Mouse (Mus musculus) G1E-ER4 (cell line): Measurements from ENCODE around the gene Itpr1. TPM values are rescaled to one million over a fixed set of nuclear protein-coding genes. Genes with fewer than 3 reads are reported as not detected.

Experiments
- GATA1 ChIP-seq: IDR thresholded peaks from one replicate; pipeline ENCODE4 v1.8.0; 2012; ENCODE audit warnings: low read length, inconsistent platforms
- polyA plus RNA-seq: library from polyadenylated mRNA; stranded (reverse); fragments of >175 nt; gene quantifications from 2 replicates; pipeline ENCODE4 v1.2.3, GENCODE M21; 2012

Gene Itpr1
- polyA plus RNA-seq, 1 experiment = 6.0 TPM

DNA sequence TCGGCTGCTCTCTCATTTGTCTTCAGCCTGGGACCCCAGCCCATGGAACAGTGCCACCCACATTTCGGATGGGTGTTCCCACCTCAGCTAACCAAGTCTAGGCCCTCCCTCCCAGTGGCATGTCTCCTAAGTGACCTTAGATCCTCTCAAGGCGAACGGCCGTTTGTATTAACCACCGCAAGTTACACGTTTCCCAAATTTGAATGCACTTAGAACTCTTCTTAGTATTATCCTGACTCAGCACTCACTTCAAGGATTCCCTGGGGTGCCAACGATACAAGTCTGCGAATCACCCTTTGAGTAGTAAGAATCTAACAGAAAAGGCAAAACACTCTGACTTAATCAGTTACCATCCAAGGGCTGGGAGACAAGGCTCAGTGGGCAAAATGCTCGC is 311.7 kb downstream of the Itpr1 start:
- no peak for TF ChIP-seq GATA1

DNA sequence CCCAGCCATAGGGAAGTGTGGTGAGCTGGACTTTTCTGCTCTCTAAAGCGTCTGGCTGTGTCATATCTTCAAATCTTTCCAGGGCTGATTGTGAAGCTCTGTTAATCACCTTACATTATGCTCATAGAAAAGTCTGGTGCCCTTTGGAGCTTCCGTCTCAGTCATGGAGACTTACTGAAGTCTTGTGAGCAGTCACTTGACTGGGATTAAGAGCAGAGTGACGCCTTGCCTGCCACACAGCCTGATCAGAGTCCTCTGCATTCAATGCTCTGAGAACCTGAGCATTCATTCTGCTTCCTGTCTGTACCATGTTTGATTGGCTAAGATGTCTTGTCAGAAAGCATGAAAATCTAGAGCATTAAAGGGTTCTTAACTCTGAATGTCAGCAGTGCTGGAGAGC is 314.7 kb downstream of the Itpr1 start:
- TF ChIP-seq GATA1 = no peak

DNA sequence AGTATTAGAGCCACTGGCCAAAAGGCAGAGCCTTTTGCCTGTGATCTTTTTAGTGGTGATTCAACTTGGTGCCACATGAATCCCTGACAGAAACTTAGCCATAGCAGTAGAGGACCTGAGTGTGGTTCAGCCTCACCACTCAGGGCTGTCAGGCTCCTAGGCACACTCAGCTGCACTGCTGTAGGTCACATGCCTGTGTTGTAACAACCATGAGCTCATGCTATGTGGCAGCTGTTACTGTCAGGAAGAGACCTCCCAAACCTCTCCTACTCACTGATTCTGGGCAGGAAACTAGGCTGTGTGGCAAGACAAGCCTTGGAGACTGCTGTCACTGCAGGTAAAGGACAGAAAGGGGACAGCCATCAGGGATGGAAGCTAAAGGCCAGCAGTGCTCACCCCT is 315.1 kb downstream of the Itpr1 start:
- no peak for TF ChIP-seq GATA1

DNA sequence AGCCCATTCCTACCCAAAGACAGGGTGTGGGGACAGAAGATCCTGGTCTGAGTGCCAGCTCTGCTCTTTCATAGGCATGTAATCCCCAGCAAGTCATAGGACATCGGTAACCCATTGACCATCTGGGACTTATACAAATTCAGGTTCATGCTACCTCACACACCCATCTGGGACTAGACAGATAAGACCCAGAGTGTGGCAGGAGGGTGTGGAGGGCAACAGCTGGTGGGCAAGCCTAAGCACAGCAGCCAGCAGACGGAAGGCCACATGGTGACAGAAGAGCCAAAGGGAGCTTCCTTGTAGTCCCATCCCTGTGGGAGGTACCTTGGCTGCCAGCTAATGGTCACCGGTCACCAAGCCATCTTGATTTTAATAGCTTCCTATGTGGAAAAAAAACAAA is 316.3 kb downstream of the Itpr1 start:
- TF ChIP-seq GATA1 = no peak

DNA sequence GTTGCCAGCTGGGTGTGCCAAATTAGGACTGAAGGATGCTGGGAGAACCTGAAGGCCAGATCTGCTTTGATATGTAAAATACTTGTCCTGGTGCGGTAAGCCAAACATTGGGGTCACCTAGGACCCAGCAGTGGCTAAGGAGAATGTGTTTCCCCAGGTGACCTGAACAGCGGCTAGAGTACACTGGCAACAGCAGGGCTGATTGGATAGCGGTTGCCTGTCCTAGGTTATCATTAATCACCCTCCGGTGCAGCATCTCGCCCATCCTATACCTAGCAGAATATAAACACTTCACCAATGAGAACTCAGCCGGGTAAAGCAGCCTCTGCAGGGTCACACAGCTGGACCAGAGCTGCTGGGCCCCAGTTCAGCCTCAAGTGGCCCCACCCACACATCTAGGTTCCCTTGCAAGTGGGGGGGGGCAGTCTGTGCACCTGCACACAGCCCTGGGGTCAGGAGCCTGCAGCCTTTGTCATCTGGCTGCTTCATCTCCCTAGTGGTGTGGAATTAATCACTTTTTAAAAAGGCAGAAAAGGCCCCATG is 318.0 kb downstream of the Itpr1 start:
- TF ChIP-seq GATA1 = no peak

DNA sequence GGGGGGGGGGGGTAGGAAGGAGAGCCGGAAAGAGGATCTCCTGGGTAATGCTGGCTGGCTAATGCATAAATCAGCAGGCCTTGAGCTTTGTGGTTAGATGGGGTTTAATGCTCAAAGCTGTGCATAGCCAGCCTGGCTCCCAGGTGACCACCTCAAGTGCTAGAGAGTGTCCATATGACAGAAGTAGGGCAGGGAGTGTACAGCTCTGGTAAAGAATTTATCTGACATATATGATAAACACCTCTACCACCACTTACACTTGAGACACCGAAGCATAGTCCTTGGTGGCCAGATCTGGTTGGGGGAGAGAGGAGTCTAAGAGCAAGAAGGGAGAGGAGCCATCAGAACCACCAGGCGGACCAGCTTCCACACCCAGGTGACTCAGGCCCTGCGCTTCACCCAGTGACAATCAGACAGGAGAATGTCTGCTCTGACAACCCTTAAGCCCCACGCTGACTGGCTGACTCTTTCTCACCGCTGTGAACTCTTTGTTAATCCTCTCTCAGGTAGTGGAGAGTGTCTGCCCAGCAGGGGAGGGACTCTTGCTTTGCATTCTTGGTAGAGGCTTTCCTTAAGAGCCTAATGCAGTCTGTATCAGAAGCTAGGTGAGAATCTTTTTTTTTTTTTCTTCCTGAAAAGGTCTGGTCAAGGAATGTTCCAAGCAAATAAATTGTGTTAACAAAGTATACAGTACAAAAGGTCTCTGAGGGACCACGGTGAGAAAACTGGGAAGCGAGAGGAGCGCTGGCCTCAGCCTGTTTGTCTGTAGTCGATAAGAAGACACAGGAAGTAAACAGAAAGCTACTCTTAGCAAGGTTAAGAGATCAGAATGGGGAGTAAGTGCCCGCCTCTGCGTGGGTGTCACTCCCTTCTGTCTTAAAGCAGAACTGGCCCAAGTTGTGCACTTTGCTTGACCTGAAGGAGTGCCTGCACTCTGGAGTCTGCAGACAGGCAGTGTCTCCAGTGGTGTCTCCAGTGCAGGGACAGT is 318.7 kb downstream of the Itpr1 start:
- no peak for TF ChIP-seq GATA1

DNA sequence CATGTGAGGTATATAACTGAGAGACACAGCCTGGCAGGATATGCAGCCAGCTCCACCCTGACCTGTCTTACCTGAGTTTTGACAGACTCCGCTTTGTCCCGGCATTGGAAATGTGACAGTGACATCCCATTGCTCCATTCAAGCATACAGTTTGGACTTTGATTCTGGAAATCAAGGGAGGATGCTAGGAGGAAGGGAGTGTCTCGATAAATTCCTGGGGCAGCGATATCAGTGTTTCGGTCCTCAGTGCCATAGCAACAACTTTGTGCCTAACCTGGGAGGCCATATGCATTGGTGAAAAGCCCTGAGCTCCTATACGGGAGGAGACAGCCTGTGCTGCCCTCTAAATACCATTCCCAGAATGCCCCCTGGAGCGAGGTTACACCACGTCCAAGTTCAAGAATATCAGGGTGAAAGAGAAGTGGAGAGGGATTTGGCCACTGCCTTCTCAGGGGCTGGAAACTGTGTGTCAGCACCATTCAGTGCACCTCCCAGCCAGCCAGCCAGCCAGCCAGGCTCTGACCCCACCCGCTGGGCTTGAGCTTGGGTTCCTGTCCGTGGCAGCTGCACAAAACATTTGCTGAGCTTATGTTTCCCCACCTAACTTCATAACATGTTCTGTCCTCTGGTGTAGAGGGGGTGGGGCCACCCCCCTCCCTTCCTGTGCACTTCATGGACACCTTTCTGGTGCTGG is 319.7 kb downstream of the Itpr1 start:
- TF ChIP-seq GATA1 = no peak

DNA sequence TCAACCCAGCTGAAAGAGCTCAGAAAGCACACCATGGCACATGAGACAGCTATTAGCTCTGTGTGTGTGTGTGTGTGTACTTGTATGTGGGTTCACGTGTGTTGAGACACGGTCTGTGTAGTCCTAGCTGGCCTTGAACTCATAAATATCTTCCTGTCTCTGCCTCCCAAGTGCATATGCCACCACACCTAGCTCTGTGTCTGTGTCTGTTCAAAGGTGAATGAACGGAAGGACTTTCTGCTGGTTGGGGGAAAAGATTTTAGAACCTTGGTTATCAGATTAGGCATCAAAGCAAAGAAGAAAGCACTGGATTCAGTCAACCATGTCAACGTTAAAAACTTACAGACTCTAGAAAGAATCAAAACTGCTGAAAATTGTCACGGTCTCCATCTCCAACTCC is 321.2 kb downstream of the Itpr1 start:
- TF ChIP-seq GATA1 = no peak

DNA sequence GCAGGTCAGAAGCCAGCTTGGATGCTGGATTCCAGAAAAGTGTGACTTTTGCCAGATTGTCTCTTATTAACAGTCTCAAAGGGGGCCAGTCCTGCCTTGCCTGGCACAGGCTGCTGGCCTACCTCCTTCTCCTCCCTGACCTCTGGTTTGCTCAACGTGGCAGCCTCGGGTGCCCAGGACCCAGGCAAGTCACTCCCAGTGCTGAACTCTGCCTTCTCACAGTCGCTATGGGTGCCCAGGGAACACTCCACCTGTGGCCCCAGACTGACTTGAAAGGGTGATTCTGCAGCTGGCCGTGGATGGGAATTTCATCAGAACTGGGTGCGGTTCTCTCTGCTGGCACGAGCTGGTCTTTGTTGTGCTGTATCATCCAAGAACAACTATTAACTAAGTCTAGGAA is 321.7 kb downstream of the Itpr1 start:
- no peak for TF ChIP-seq GATA1

DNA sequence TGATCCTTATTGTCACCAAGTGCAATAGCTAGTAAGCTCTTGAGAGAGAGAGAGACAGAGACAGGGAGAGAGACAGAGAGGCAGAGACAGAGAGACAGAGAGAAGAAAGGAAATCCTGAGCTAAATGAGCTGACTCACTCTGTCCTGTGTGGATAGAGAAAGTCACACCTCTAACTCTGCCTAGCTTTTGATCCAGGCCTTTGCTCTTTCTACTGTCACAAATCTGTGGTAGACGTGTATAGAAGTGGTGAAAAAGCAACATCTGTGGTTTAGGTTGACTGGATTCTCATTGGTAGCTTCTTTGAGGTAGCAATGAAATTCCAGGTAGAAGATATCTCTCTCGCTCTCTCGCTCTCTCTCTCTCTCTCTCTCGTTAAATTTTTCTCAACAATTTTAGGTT is 322.4 kb downstream of the Itpr1 start:
- no peak for TF ChIP-seq GATA1

DNA sequence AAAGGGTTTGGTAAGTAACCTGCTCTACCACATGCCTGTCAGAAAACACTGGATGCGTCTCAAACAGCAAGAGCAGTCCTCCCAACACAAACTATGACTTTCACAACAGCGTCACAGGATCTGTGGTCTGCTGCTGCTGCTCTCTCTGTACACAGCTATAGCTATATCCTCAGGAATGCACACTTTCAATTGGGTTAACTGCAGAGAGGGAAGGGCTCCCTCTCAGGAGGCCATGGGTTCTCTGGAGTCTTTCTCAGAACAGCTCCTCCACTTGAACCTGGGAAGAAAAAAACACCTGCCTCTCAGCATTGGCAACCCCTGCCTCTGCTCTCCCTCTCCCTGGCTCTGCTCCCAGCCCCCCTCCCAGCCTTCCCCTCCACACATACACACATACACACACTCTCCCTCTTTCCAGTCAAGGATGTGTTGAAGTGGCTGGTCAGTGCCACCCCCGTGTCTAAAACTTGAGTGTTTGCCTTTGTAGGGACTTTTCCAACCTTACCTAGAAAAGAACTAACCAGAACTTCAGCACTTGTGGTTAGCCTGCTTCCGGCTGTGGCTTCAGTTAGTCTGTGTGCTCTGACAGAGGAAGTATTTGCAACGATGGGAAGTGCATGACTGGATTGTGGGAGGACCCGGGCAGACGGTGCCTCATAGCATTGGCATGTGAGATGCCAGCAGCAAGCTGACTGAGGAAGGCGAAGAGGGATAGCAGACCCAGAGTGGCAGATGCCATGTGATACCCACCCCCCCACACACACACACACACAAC is 323.8 kb downstream of the Itpr1 start:
- TF ChIP-seq GATA1 = no peak

DNA sequence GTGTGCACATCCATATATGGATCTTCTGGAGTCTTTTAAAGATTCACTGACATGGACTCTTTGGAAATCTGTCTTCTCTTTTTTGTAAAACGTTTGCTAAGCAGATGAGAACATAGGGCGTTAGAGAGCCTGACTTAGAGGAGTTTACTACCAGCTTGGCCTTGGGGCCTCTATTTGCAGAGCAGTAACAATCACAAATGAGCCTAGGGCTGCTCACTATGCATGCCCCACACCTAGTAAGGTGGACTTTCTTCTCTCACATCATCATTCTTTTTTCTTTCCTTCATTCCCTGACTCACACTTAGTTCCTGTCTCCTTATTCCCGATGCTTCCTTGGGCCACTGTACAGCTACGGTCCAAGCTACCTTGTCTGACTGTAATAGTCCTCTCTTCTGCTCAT is 325.5 kb downstream of the Itpr1 start:
- TF ChIP-seq GATA1 = no peak

DNA sequence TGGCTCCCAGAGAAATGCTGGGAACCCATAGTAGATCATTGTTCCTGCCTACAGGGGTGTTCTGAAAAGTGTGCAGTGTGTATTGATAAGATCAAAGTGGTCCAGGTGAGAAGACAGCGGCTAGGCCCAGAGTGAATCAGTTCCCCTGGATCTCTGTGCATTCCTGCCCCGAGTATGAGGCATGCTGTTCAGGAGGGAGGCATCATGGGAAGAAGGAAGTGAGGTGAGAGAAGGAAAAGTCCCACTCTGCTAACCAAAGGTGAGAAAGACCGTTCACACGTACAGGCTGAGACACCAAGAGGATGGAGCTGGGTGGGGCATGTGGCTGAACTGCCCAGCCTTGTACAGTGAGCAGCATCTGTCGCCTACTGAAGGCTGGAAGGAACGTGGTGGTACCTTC is 327.5 kb downstream of the Itpr1 start:
- TF ChIP-seq GATA1 = no peak

DNA sequence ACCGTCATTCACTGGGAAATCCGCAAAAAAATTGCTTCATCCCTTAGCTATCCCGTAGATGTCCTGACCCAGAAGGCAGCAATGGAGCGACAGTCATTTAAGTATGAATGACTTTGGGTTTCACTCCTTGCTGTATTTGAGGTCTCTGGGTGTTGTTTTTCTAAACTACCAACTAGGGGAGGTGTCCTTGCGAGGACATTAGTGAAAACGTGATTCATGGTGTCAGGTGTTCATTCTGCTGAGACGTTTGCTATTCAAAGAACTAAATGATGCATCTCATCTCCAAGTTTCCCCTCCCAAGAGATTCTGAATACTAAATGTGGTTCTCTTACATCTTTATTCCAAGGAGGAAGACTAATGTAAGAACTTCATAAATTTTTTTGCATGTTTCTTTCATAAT is 332.0 kb downstream of the Itpr1 start:
- TF ChIP-seq GATA1 = no peak

DNA sequence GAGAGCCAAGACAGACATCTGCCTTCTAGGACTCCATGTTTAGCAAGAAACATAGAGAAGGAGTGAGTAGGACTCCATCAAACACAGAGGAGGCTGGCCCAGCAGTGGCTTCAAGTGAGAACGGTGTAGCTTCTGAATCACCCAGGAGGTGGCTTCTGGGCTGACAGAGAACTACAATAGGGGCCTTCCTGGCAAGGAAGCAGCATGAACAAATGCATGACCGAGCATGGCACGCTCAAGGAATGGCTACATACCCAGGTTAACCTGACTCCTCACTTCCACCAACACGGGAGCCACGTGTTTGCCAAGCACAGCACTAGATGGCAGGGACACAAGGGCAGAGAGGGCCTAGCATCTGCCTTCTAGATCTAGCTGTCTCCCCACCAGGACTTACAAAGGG is 332.6 kb downstream of the Itpr1 start:
- no peak for TF ChIP-seq GATA1

DNA sequence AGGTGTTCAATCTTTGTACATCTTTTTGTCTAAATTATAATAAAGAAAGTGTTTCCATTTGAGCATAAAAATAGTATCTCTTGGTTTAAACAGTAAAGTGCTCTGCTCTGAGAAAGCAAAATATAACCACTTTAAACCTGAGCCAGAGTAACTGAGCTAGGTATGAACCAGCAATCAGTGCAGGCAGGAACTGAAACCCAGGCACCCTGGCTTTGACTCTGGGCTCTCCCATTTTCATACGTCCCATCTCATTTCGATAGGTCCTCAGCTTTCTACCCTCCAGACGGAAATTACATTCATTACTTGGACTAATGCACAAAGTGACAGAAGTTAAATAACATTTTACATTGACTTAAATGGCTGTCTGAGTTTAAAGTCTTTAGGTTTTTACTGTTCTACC is 335.5 kb downstream of the Itpr1 start:
- no peak for TF ChIP-seq GATA1
